Mouse (Mus musculus) c-Kit-negative CD71-positive TER-119-positive erythroid progenitor cells, embryonic 14.5 days (primary cell): ENCODE data around the gene Supv3l1.
"Not testable (repeated sequence)": the region's sequence is repeated elsewhere in the genome, so short reads cannot be mapped to it uniquely, and the experiment has no call there.

Experiments used
- DNase-seq: peaks from one replicate; pipeline ENCODE4 v3.0.0-alpha.2; 2013; ENCODE audit warnings: low read depth, low spot score

The Supv3l1 gene

GRCm38 (mm10) chr10:62449364-62450279 lies at the start of gene Supv3l1, which contains the start of gene 4930507D05Rik:
Gene Supv3l1 (minus strand): TSS chr10:62449738.
Gene 4930507D05Rik (plus strand): TSS chr10:62449489.
- DNase-seq, result peak; percentile 82

- not testable (repeated sequence) for DNase-seq
Observed at GRCm38 (mm10) chr10:62491681-62492080, 42.1 kb upstream of the Supv3l1 start.

DNA sequence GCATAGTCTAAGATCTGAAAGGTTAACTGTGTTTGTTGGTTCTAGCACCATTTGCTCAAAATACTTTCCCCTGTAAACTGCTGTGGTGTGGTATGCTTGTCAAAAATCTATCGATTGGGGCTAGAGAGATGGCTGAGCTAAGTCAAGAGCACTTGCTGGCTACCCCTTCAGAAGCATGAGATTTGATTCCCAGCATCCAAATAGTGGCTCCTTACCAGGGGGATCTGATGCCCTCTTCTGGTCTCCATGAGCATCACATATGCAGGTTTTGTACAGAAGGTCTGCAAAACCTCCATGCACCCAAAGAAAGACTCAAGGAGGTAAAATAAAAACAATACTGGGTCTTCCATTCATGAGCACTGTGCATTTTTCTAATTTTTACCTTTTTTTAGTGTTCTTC lies 38.7 kb upstream of the Supv3l1 start:
- no peak for DNase-seq

DNA sequence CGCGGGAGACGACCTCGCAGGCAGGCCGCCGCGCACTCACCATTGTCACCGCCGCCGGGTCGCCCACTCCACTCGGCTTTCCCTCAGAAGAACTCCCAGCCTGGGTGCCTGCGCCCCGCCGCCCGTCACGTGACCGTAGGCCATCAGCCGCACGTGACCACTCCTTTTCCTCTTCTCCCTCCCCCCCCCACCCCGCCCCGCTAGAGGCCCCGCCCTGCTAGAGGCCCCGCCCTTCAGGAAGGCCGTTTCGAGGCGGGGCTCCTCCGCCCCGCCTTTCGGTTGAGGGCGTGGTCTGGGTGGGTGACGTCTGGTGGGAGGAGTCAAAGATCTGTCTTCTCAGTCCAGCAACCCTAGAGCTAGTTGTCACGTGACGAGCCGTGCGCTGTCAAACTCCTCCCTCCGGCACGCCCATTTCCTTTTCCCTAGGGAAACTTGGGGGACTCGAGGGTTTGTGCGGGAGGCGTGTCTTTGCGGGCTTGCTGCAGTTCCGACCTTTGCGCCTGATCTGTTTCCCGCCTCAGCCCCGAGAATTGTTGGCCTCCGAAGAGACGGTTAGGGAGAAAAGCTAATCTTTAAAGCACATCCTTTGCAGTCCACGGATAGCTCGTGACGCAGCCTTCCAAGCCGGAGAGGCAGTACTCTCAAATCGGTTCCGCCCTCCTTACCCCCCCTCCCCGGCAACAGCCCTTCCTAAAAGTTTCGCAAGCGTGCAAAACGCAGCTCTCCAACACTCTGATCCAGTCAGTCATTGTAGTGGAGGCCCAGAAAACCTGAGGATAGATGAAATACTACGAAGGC lies 37.3 kb upstream of the Supv3l1 start, which contains the start of gene Vps26a:
Gene Vps26a, minus strand, starts transcription at position 188 of the 798 bp plus-strand sequence.
- DNase-seq, result peak; percentile 97

GRCm38 (mm10) chr10:62485878-62486582 lies 36.5 kb upstream of the Supv3l1 start:
- DNase-seq, result no peak

- DNase-seq, result no peak
Observed at GRCm38 (mm10) chr10:62481108-62481852, 31.7 kb upstream of the Supv3l1 start.

DNA sequence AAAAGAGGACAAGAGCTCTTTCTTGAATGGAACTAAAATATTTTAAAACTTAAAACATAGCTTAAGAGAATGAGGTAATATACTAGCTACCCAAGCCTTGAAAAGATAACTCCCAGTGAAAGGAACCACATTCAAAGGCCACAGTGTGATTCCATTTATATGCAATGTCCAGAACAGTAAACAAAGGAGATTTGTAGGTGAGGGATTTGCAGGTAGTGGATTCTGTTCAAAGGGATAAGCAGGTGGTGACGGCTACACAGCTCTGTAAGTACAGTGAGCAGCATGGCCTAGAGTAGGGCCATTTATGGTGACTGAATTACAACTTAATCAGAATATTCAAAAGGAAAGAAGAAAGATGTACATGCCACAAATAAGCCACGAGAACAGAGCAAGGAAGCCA lies 27.4 kb upstream of the Supv3l1 start:
- DNase-seq, result no peak

DNA sequence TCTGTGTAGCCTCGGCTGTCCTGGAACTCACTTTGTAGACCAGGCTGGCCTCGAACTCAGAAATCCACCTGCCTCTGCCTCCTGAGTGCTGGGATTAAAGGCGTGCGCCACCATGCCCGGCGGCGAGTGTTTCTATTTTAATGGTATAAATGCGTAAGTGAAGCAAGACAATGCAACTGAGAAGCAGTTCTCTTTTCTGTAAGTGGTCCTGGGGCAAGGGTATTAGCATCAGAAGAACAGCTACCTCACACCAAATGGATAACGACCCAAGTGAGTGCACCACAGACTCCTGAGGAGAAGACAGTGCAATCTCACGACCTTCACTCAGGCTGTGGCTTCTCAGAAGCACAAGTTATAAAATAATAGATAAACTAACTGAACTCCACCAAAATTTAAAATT lies 25.4 kb upstream of the Supv3l1 start:
- no peak for DNase-seq

DNA sequence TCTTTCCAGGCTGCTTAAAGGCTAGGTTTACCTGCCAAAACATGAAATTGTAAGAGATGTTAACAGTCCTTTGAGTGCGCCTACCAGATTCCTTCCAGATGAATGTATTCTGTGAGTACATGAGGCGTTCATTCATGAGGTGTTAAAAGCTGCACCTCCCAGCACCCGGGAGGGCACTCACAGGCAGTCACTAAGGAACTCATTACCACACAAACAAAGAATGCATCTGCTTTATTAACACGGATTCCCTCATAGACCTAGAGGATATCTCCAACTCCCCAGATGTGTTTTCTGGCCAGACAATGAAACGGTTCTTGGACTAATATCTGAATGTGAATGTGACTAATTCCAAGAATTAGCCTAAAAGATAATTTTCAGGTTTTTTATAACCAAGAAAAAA lies 21.6 kb upstream of the Supv3l1 start:
- DNase-seq, result no peak

DNA sequence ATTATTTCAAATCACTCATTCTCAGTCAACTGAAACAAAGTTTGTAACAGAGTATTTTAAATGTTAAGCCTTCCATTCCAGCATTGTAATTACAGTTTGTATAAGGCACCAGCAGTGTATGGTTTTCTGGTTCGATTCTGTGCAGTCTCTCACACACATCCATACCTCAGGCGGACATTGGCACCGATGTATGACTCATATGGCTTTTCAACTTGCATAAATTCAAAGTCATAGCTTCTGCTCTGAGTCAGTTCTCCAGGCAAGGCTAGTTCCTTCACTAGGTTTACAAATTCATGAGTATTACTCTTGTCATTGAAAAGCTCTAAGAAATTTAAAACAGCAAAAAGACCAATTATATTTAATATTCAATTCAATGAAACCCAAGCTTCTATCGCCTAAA lies 20.2 kb upstream of the Supv3l1 start:
- no peak for DNase-seq

DNA sequence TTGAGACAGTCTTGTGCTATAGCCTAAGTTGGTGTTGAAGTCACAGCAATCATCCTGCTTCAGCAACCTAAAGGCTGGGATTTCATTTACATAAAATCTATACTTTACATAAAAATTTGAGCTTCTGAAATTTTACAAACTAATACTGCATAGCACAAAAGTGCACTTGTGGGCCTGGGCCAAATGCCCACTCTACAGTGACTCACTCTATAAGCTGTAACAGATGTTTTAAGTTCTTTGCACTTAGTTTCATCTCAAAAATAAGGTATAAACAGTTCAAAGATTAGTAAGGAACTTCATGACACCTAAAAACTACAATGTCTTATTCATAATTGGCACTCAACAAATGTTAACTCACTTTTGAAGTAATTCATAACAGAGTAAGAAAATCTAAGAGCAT lies 11.8 kb upstream of the Supv3l1 start:
- no peak for DNase-seq

DNA sequence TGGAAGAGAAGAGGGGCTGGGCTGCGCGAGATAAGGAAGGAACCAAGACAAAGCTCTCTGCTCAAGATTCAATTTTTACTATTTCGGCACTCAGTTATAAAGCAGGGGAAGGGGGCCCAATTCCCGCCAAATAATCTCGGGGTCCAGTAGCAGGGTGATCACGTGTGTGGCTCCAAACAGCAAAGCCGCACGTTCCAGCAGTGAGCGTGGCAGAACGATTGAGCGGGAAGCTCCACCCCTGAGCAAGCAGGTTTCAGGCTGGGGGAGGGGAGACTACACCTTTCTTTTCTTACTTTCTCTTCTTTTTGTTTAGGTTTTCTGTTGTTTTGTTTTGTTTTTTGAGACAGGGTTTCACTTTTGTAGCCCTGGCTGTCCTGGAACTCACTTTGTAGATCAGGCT lies 2.5 kb upstream of the Supv3l1 start:
- DNase-seq, result not testable (repeated sequence)

- DNase-seq, result no peak
Observed at GRCm38 (mm10) chr10:62450280-62450640, 722 bp upstream of the Supv3l1 start.

GRCm38 (mm10) chr10:62430427-62430826 lies 19.1 kb downstream of the Supv3l1 start:
- DNase-seq, result no peak

DNA sequence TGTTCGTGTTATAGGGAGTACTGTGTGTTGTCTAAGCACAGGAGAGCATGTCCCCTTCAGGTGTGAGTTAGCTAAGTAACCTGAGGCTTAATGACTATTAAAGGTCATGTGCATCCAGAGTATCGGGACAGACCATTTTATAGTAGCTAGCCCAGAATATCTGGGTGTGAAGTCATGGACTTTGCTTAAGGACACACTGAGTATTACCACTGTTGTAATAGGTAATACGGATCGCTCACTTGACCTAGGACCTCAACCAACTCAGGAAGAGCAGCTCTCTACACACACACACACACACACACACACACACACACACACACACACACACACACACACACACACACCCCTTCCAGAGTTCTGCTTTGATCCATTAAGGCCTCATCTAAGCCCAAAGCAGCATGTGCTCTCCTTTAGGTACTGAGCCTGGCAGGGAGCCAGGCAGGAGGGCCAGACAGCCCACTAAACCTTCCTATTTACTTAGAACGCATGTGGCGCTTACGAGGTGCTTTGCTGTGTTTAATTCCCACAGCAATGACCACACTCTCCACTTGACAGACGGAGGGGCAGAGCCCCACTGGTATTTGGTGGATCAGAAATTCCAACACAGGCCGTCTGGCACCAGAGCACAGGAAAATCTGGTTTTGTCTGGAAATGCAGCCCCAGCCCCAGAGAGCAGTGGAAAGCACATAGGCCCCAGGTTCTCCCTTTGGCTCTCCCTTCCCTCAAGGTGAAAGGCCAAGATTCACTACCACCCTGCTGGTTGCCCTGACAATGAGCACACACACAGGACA lies 24.3 kb downstream of the Supv3l1 start:
- DNase-seq, result no peak

DNA sequence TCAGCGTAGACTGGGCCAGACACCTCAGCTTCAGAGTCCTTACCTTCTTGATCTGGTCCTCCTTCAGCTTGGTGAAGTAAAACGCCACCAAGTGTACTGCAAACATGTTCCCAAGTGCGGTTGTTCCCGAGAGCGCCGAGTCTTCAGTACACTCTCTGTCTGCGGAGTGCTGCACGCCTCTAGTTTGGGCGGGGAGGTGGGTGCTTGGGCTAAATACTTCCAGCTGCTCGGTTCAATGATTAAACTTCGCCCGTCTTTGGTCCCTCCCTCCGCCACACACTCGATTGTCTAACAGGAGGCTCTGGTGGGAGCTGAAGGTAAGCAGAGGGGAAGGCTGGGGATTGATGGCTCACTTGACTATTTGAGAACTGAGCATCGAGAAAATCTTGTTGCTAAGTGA lies 27.3 kb downstream of the Supv3l1 start, which contains the start of gene Hkdc1:
Gene Hkdc1, minus strand, starts transcription at position 237 of the 400 bp plus-strand sequence.
- no peak for DNase-seq

GRCm38 (mm10) chr10:62421127-62421526 lies 28.4 kb downstream of the Supv3l1 start:
- DNase-seq, result no peak

GRCm38 (mm10) chr10:62420399-62420798 lies 29.1 kb downstream of the Supv3l1 start:
- no peak for DNase-seq

DNA sequence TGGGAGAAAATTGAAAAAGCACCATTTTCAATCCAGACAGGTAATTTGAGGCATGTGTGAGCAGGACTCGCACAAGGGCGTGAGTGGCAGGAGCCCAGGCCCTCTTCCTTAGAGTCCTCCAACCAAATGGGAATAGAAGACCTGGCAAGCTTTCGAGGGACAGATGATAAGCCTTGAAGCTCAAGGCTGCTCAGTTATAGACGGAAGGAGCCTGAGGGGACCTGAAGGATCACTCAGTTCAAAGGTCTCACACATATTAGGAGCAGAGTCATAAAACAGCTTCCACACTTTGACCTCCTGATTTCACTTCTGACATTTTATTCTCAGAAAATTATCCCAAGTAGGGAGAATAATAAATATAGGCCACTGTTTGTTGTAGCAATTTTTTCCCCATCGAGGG lies 30.1 kb downstream of the Supv3l1 start:
- DNase-seq, result no peak

GRCm38 (mm10) chr10:62418831-62419356 lies 30.6 kb downstream of the Supv3l1 start:
- no peak for DNase-seq
